Mouse (Mus musculus) CD4-positive helper T cell, adult 2 months (primary cell): ENCODE results near the gene Slc24a2.
A peak's percentile ranks its signal among the peaks of the same experiment; 100 is the strongest.

Experiments used
- DNase-seq: peaks from one replicate; pipeline ENCODE4 v3.0.0-alpha.2; 2012; ENCODE audit warnings: low read depth, missing footprints, low spot score

Gene Slc24a2

GRCm38 (mm10) chr4:86957576-86958411 lies 272.5 kb downstream of the Slc24a2 start:
- peak; percentile 10 for DNase-seq

DNA sequence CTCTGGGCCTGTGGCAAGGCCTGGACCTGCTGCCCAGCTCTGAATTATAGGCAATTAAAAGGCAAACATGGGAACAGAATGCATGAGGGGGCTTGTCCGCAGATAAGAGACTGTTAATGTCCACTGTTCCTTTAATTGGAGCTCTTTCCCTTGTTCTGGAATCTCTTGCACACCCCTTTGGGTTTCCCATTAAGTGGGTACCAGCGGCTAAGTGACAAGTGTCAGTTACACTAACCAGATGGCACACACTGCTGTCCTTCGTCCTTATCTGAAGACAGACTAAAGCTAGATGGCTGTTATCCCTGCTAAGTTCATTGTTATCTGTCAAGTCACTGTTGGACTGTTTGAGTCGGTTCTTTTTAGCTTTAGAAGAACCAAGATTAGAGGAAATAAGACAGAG lies 274.8 kb downstream of the Slc24a2 start:
- DNase-seq: no peak

DNA sequence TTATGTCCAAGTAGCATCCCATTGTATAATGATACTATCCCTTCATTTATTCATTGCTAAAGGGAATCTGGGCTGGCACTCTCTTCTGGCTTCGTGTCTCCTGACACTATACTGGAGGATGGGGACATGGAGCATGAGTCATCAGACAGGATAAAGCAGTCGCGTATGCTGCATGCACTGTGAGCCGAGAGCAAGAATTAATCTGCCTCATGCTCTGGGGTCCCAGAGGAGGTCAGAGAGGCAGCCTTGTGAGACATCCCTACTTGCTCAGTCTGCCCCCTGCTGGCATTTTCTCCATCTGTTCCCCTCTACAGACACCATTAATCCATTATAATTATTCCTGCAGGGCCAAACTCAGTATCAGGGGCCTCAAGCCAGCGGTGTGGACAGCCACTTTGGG lies 276.8 kb downstream of the Slc24a2 start:
- DNase-seq: no peak

GRCm38 (mm10) chr4:86948794-86949193 lies 281.5 kb downstream of the Slc24a2 start:
- DNase-seq: no peak

DNA sequence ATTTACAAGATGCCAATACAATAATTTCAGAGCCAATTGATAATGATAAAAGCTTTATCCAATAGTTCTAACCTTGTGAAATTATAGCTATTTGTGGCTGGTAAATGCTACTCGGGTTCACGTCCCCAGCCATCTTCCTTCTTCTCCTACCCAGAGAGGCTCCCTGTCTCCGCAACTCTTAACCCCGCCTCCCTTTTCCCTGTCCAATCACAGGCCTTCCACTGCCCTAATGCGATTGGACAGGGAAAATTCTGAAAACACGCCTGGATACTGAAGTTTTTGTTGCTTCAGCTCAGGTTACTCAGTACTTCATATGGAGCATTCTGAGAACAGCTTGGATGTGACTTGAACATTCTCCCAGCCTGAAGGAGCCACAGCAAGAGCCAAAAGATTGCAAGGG lies 287.0 kb downstream of the Slc24a2 start:
- no peak for DNase-seq

- no peak for DNase-seq
Measured at GRCm38 (mm10) chr4:86942656-86943055, 287.6 kb downstream of the Slc24a2 start.

GRCm38 (mm10) chr4:86936706-86937105 lies 293.6 kb downstream of the Slc24a2 start:
- no peak for DNase-seq

DNA sequence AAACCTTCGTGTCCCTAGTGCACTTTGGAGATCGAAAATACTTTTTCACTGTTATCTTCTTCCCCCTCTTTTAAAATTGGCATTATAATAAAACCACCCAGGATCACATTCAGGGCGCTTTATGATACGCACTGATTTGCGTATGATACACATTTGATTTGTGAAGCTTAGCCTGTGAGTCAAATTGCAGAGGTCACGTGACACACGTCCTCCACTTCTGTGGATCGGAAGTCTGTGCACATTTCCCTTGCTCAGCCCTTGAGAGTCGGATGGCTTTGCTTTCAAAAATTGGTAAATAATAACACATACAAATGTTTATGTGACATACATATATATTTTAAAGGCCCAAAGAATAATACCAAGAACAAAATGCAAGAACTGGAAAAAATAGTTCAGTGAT lies 294.1 kb downstream of the Slc24a2 start:
- no peak for DNase-seq
